Mouse (Mus musculus) right cerebral cortex, adult 2 months (tissue): ENCODE data around the gene Vmn2r37.
"Not testable (repeated sequence)": the region's sequence is repeated elsewhere in the genome, so short reads cannot be mapped to it uniquely, and the experiment has no call there.

ENCODE experiments used
- DNase-seq, 2 experiments: peaks; one replicate each; pipeline ENCODE4 v3.0.0; 2021 to 2022; ENCODE audit warnings: low spot score in 2 of 2

The Vmn2r37 gene

DNA sequence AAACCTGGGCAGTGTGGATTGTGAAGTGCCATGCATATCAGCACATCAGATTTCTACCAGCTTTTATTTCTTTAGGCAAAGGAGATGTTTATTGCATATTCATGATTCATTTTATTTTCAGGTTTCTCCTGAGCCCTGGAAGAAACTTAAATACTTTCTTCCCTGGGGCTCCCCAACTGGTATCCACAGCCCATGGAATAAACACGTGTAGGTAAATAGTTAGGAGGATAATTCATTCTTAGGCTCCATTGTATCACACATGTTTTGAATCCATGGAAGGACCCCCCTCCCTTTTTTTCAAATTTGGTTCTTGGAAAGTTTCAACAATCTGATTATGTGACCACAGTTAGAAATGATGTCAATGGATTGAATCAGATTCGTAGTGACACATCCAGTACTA, at the start of gene Vmn2r37:
Vmn2r37 (minus strand) TSS at position 101 of the 400 bp plus-strand sequence.
- not testable (repeated sequence) for DNase-seq
